Mouse (Mus musculus): ENCODE results near the gene Saa4.
"Not testable (repeated sequence)": the region's sequence is repeated elsewhere in the genome, so short reads cannot be mapped to it uniquely, and the experiment has no call there.

Gene Saa4

DNA sequence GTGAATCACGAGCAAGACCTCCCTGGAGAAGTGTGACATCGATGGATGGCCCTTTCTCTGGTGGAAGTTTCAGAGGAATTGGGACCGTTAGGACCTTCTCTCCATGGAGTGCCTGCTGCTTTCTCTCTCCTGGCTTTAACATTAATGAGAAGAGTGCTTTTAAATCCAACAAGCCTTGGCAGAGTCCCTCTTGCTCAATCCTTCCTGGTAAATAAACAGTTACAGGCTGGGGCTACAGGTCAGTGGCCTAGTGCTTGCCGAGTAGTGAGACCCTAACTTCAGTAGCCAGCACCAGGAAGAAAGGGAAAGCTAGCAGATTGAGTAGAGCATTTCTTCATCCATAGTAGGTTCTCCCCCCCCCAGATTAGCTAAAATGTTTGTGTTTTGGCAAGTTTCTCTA, at the start of gene Saa4:
Gene Saa4 (minus strand): TSS at position 146 of the 400 bp plus-strand sequence.
- no peak for DNase-seq

DNA sequence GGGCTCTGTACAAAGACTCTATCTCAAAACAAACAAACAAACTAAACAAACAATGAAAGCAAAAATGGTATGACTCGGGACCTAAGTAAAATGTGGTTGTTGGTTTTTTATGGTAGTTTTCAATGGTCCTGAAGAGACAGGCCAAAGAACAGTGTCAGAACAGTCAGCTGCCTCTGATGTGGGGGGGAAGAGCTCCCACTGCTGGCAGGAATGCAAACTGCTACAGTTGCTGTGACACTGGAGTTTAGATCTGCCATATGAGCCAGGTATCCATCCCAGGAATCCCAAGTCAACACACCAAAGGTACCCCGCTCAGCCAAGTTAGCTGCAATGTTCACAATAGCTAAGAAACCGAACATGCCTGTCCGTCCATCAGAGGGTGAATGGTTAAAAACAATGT, 38.3 kb upstream of the Saa4 start:
- DNase-seq = peak; percentile 55

DNA sequence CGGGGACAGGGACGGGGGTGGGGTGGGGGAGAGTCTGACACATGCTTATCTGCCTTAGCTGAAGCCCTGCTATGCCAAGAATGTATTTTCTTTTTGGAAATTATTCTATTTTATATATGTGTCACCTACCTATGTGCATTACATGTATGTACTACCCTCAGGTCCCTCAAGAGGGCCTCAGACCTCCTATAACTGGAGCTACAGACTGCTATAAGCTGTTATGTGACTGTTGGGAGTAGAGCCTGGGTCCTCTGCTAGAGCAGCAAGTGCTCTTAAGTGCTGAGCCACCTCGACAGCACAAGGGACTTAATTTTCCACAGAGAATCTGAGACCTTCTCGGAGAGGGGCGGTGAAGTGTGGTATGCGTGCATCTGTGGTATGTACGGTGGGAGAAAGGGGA, 36.0 kb upstream of the Saa4 start:
- DNase-seq = no peak

DNA sequence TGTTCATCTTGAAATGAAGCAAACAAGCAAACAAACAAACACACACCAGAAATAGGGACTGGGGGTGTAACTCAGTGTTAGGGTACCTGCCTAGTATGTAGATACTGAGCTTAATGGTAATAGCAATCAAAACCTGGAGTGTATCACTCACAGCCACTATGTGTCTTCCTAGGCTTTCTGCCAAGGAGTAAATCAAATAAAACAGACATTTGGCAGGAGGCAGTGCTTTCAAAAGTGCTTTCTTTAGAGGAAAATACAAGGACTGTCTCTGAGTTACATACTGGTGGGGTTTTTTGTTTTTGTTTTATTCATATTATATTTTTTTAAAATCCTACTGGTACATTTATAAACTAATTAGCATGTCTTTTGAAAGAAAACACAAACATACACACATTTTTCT, 35.0 kb upstream of the Saa4 start:
- DNase-seq = no peak

DNA sequence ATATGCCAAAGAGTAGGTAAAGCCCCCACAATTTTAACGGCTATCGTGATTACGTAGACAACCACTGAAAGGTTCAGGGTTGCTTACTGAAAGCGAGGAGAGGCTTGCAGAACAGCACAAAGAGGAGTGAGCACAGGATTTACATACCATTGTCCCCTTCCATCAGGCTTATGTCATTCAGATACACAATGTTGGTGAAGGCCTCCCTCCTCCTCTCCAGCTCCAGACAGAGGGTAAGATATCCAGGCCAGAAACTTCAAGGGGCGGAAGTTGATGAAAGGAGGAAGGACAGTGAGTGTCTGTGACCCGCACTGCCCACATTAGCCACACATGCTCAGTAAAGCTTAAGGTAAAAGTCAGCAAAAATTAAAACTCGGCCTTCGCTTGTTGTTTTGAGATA, 32.3 kb upstream of the Saa4 start:
- DNase-seq = no peak

DNA sequence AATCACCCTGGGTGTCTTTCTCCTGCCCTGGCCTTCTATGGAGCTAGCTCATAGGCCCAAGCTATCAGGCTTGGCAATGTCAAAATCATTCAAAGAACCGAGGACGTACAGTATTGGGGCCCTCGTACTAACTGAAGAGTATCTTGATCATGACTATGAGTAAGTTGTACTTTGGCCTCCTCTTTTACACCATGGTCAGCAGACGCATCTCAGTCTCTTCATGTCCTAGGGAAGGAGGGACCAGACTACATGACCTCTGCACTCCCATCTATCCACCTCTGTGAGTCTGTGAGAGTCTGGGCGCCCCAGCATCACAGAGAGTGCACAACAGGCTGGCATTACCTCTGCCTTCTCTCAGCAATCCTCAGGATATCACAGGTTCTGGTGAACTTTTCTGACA, 30.2 kb upstream of the Saa4 start:
- DNase-seq = no peak

DNA sequence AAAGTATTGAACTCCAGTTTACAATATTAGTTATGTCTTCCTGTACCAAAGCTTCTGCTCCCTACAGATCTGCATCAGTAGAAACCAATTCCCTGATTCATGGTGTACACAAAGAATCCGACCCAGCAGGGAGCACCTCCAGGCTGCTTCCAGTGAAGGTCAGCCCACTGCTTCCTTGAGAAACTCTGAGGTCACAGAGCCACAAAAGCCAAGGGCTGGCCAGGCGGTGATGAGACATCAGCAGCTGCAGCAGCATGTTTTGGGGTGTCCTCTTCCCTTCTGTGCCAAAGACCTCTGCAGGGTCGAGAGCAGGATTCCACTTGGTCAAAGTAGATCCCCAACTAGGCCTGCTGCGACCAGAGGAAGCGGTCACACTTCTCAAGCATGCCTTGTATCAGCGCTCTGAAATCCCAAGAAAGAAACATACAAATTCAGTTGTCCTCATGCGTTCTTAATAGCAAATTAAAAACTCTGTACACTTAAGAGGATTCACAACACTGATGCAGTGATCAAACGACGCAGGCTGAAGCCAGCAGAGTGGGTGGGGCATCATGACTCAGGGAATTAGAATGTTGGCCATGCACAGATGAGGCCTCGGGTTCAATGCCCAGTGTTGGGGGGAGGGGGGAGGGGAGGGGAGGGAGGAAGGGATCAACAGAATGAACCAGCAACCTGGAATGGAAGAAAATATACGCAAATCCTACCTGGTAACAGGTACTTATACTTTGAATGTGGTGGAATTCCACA, 28.8 kb upstream of the Saa4 start:
- no peak for DNase-seq

DNA sequence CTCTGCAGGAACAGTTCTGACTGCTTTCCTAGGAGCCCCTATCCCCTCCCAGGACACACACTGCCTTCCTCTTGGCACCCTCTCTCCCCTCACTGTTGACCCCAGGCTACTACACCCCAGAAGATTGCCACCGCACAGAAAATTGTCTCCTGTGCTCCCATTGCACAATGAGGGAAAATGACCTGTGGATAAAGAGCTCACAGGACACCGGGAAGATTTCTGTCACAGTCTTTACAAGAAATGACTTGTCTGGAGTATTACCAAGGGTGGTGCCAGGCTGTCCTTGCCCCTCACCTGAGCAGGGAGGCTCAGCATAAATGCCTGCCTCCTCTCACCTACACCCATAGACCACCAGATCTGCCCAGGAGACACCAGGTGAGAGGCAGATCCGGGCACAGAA, 19.1 kb upstream of the Saa4 start, which contains the start of gene Saa2:
Gene Saa2 (plus strand): TSS at position 301 of the 400 bp plus-strand sequence.
- no peak for DNase-seq

DNA sequence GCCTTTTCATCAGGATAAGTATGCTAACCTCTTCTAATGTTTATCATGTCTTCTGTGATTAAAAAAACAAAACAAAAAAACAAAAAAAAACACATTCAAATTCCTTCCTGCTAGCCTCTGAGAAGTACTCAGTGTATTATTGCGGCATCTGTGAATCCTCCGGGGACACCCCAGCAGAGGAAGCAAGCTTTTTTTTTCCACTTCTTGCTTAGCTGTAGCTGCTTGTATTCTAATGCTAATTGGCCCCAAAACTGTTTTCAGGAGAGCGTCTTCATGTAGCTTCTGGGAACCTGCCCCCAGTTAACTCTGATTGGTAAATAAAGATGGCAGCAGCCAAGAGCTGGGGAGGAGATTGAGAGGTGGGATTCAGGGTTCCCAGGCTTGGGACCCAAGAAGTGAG, 16.1 kb upstream of the Saa4 start:
- no peak for DNase-seq

DNA sequence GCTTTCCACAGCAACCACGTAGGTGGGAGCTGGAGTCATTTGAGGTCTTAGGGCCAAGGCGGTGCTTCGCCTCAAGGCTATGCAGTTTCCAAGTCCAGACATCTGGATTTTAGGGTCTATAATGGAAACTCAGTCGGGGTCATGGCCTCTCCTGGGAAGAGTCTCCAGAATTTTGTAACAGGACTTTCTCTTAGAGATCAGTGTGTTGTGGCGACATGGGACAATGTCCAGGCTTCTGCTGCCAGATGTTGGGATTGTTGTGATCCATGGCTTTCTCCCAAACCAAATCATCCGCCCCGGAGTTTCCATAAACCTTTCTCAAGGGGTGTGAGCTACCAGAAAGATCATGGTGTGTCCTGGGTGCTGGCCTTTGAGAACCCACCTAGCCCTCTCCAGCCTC, 14.0 kb upstream of the Saa4 start:
- no peak for DNase-seq

DNA sequence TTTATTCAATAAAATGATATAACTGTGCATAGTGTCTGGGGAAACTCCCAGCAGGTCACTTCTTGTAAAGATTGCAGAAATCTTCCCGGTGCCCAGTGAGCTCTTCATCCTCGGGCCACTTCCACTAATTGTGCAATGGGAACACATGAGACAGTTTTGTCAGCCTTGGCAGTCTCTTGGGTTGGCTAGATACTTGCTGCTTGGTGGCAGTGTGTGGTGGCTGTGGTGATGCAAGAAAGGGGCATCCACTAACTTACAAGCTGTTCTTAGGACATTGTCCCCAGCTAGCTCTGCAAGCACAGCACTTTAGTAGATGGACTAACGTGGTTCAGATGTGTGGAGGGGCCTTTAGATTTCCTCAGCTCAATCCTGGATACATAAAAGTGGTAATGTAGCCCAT, 13.4 kb upstream of the Saa4 start:
- no peak for DNase-seq

DNA sequence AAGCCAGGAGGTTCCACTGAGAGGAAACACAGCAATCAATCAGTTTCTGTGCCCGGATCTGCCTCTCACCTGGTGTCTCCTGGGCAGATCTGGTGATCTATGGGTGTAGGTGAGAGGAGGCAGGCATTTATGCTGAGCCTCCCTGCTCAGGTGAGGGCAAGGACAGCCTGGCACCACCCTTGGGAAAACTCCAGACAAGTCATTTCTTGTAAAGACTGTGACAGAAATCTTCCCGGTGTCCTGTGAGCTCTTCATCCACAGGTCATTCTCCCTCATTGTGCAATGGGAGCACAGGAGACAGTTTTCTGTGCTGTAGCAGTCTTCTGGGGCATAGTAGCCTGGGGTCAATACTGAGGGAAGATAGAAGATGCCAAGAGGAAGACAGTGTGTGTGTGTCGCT, 10.5 kb upstream of the Saa4 start, which contains the start of gene Saa1:
Gene Saa1 (minus strand): TSS at position 101 of the 400 bp plus-strand sequence.
- not testable (repeated sequence) for DNase-seq

DNA sequence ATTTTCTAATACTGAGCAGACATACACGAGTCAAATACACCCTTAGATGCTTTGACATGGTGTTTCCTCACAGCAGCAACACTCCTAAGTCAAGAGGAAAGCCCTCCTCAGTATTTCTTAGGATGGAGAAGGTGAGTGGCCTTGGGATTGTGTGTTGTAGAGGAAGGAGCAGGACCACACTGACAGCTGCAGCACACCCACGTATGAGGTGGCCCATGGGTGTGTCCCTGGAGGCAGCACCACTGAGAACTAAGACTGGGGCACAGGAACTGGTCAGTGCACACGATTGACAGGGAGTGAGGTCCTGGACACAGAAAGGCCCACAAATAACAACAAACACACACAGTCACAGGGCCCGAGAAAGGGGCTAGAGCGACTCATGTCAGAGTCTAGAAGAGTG, 7.6 kb upstream of the Saa4 start:
- DNase-seq = not testable (repeated sequence)

DNA sequence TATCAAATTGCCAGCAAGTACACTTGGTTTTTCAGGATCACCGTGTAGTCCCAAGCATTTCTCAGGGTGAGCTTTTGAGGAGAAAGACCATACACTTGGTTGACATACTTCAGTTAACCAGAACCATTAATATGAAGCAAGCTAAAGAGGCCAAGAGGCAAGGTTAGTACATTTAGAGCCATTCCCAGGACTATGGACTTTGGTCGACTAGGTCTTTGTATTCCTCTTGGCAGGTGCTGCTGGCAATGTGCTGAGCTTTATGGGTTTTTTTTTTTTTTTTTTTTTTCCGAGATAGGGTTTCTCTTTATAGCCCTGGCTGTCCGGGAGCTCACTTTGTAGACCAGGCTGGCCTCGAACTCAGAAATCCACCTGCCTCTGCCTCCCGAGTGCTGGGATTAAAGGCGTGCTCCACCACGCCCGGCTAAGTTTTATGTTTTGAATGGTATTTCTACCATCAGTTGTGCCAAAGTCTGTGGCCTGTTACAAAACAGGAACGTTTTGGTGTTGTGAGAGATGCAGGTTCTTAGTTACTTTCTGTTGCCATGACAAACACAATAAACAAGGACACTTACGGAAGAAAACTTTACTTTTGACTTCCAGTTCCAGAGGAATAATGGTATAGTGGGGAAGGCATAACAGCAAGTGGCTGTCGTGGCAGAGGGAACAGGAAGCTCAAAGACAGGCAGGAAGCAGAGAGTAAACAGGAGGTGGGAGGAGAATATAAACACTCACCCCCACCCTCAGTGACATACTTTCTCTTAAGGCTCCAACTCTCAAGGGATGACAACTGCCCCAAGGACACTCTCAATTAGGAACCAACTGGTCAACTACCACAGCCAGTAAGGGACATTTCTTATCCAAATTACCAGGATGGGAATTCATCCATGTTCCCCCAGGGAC, 6.4 kb upstream of the Saa4 start:
- no peak for DNase-seq

DNA sequence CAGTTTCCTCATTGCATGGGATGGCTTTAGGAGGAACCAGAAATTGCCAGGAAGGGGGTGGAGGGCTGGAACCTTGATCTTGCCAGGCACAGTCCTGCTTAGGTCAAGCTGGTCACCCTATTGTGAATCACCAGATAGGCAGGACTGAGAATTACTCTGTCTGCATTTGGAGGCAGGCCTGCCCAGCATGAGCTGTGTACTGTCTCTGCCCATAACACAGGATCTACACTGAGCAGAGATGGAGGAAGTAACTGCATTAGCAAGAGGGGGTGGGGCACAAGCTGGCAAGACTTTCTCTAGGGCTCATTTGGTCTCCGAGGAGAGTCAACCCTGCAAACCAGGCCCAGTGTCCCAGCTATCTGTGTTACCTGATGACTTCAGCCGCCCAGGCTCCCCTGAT, 2.6 kb upstream of the Saa4 start:
- no peak for DNase-seq

DNA sequence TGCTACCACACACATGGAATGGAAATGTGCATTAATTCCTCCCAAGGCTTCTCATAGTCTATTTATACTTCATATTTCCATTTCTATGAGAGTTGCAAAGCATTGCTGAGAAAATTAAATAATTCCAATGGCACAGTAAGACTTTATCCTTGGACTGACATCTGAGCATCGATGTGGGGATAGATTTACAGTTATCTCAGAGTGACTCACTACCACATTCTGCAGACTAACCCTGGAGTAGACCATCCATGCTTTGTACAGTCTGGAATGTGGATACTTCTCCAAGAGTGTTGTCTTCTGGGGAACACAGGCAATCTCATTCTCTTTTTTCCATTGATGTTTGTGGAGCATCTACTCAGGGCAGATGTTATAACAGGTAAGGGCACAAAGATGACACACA, 4.8 kb downstream of the Saa4 start:
- DNase-seq = no peak

DNA sequence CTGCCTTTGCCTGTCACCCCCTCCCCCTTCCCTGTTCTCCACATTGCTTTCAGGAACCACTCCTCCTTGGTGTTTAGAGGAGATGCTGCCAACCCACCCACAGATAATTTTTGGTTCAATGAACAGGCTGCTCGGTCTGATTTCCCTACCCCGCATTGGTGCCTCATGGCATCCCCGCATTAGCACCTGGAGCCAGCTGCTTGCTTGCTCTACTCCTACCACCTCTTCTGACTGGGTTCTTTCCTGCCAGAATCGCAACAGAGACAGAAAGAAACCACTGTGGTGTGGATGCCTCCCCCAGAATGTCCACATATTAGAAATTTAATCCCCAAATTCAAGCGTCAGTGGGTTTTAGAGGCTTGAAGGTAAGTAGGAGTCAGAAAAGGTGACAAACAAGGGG, 8.0 kb downstream of the Saa4 start:
- DNase-seq = no peak

DNA sequence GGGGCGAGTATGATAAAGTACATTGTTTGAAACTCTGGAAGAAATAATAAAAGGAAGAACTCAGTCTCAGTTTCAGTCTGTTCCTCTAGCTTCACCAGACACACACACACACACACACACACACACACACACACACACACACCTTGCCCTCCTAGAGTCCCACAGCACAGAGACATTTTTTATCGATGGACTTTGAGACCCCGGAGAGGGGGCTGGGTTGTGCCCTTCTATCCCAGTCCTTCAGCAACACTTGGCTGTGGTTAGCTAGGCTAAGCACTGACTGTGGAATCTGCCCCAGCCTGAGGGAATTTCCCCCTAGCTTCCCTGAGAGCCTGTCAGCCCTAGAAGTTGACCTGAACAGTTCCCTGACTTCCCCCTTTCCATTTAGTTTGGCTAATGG, 8.6 kb downstream of the Saa4 start:
- no peak for DNase-seq

DNA sequence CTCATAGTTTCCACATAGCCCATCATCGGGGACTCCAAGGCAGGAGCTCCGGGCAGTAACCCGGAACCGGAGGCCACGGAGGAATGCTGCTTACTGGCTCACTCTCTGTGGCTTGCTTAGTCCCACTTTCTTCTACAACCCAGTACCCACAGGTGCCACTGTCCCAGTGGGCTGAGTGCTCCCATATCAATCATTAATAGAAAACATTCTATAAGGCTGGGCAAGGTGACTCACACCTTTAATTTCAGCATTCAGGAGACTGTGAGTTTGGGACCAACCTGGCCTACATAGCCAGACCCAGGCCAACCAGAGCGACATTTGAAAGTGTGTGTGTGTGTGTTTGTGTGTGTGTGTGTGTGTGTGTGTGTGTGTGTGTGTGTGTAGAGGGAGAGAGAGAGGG, 9.0 kb downstream of the Saa4 start:
- no peak for DNase-seq

DNA sequence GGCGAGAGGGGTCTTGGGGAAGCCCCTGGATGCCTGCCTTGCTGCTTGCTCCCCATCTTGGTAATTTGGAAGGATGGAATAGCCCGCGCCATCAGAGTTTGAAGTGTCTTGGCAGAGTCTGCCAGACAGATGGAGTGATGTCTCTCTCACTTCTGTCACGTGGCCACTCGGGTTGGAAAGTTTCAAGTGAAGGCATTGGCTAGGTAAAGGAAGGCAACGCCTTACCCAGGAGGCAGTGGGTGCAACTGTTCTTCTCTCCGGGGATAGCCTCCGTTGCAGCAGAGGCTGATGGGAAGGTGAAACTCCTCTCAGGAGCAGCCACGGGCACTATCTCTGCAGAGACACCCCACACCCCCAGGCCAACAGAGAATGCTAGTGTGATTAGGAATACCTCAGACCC, 11.9 kb downstream of the Saa4 start:
- no peak for DNase-seq

DNA sequence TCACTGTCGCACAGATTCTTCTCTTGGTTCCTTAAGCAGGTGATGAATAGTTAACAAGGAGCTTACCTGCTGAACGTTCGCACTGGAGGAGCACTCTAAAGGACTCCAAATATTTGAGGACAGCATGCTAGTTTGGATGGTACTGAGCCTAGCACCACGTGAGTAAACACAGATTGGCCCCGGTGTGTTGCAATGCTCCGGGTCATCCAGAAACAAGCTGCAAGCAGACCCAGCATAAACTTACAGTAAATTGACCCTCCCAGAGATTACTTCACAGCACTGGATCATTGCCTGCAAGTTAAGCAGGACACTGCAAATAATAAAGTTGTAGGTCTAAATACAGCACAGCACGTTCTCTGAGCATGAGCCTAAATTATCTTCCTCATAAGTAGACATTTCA, 12.9 kb downstream of the Saa4 start:
- DNase-seq = no peak

DNA sequence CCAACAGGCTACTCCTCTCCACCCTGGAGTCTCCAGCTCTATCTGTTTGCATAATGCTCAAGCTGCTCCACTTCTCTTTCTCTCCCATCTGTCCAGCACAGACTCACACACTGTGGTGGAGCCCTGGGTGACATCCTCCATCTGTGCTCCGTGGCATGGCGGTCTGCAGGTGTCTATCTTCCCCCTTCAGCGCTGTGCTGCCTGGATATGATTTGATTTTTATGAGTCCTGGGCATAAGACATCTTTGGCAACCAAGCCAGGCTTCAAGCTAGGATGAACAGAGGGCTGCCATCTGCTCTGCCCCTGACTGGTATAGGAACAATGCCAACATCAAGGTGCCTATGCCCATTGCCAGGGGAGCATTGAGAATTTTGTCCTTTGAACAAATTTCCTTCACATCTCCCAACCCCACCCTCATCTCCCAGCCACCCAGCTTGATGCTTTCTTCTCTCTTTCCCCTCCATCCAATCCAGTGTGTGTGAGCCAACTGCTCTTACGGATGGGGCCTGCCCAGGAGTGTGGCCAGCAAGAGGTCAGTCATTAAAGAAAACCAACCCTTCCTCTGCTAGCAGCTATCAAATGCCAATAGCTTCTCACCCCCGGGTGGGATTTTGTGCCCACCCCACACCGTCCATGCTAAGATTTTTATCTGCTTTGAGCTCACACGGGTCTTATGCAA, 13.7 kb downstream of the Saa4 start:
- DNase-seq = no peak

DNA sequence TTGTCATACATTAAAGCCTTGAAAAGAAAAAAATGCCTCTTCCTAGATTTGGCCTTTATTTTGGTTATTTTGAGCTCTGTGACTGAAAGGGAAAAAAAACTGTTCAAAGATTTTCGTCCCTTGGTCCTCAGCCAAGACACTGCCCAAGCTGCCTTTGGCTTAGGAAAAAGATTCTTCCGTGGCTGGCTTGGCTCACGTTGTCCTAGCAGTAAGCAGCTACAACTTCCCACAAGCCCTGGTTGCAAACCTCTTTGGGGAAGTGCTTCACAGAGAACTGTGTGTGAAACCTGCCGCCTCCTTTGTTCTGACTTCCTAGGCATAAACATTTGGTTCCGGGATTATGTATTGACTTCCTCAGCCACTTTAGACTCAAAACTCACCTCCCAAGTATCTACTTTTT, 15.5 kb downstream of the Saa4 start:
- DNase-seq = no peak

DNA sequence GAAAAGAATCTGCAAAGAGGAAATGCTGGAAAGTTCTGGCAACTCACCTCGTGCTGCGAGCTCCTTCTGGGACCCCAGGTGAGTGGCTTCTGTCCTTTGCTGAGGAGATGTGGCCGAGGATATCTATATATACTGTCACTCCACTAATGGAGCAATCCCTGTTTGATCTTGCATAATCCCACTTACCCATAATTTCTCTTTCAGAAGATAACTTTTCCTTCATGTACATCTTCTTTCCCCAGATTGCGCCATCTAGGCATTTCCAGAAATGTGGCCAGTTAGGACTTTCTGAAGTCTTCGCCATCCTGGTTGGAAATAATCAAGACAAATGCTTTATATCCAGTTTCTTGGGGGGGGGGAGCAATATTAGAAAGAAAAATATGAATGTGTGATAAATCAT, 16.8 kb downstream of the Saa4 start, which contains the start of gene Saa3:
Gene Saa3 (minus strand): TSS at position 101 of the 400 bp plus-strand sequence.
- no peak for DNase-seq

Measured in right cerebral cortex, postnatal 4 days (tissue).